ENCODE assay signal across 31 mouse cellular contexts in genomic region chr11:4104989-4105388, GRCm38 (mm10). TPM values are rescaled to one million over a fixed set of nuclear protein-coding genes. Genes with fewer than 3 reads are reported as not detected.
A peak's percentile ranks its signal among the peaks of the same experiment; 100 is the strongest.
DNase-seq lines count a peak whose midpoint lies in the region; ATAC-seq and TF ChIP-seq lines count a peak whose summit lies in the region.
"Had no signal": no experiment of that assay in that cellular context is flagged by ENCODE, and none has a peak within 500 bp of the region (broad histone marks: within the 10 kb centered on the region; RNA-seq: fewer than 3 reads in every experiment).

No protein-coding gene starts in this region.

- intact Hi-C loops in left cerebral cortex, adult 2 months (cut with DNase I) = no loop called here
- intact Hi-C loops in left cerebral cortex, postnatal 10 days (cut with DNase I) = no loop called here

- peak overlapping the region; percentile 83 for H3K27ac ChIP-seq in left cerebral cortex, adult 2 months
- H3K27ac ChIP-seq in cortical plate, adult 2 months (ENCODE audit: insufficient read depth, low read length) = peak overlapping the region; percentile 92
- H3K27ac ChIP-seq: embryonic facial prominence, embryonic 10.5 days; embryonic facial prominence, embryonic 13.5 days; forebrain, embryonic 12.5 days; forebrain, embryonic 15.5 days; gastrocnemius, adult 2 months; heart, embryonic 15.5 days; hindbrain, embryonic 10.5 days; hindbrain, embryonic 13.5 days had no signal

- ATAC-seq in CD4-positive, CD25-positive, alpha-beta regulatory T cell, adult 4 months = no peak
- ATAC-seq: activated CD4-positive, CD25-positive, alpha-beta regulatory T cell, adult 4 months; forebrain, embryonic 15.5 days; hindbrain, embryonic 16.5 days had no signal

- no peak for DNase-seq in left cerebral cortex, adult 2 months (ENCODE audit: extremely low spot score in 1 of 2, low spot score in 2 of 2)
- no peak for DNase-seq in left cerebral cortex, postnatal 10 days (ENCODE audit: extremely low spot score in 1 of 2, low spot score in 2 of 2)
- DNase-seq in brain, adult 2 months (ENCODE audit: low read depth, low spot score) = peak; percentile 64
- no peak for DNase-seq in heart, adult 18-20 months
- DNase-seq: adrenal gland, adult 8-10 months; adrenal gland, postnatal 25 days; cerebellum, adult 18-20 months; cerebellum, adult 9-10 months; cerebellum, postnatal 25 days; embryo, embryonic 11 days; gastrocnemius, adult 2 months; gastrocnemius, postnatal 14 days; heart, adult 11 months; heart, postnatal 10 days; heart, postnatal 36 days had no signal

- H3K4me1 ChIP-seq in cortical plate, adult 2 months (ENCODE audit: control insufficient read depth, insufficient read depth, low read length) = peaks cover 15% of the 10 kb centered on the region
- H3K4me1 ChIP-seq: embryonic facial prominence, embryonic 13.5 days; forebrain, embryonic 12.5 days; forebrain, embryonic 15.5 days; heart, embryonic 12.5 days; heart, embryonic 15.5 days; hindbrain, embryonic 10.5 days; hindbrain, embryonic 13.5 days had no signal

- TF ChIP-seq POLR2A in cortical plate, adult 2 months (IDR thresholded peaks at IDR 0.05; ENCODE audit: extremely low read depth, insufficient read depth, low read length) = no peak

- TF ChIP-seq CTCF in left cerebral cortex, adult 2 months (IDR thresholded peaks at IDR 0.05) = no peak
- no peak for TF ChIP-seq CTCF in cortical plate, adult 2 months (IDR thresholded peaks at IDR 0.05; ENCODE audit: extremely low read depth, insufficient read depth, low read length)

- no peak overlapping the region for H3K4me3 ChIP-seq in left cerebral cortex, adult 2 months
- no peak overlapping the region for H3K4me3 ChIP-seq in cortical plate, adult 2 months (ENCODE audit: insufficient read depth, low read length)
- H3K4me3 ChIP-seq: embryonic facial prominence, embryonic 10.5 days; embryonic facial prominence, embryonic 13.5 days; erythroblast, embryonic 14.5 days; forebrain, embryonic 12.5 days; forebrain, embryonic 15.5 days; gastrocnemius, adult 2 months; heart, embryonic 12.5 days; heart, embryonic 15.5 days; hindbrain, embryonic 10.5 days; hindbrain, embryonic 13.5 days had no signal

RNA-seq across cellular contexts. Expression of gene Mtfp1, which starts 9.7 kb away (rescaled TPM):
- total RNA-seq in left cerebral cortex, adult 2 months (2021) = 100 to 1,000 TPM in 1 of 2 experiments, 10 to 100 TPM in 1; 91.0 to 101 TPM
- total RNA-seq in left cerebral cortex, postnatal 10 days (2021) = 10 to 100 TPM; 59.4 to 73.7 TPM
- polyA plus RNA-seq in cortical plate, adult 2 months (2012; rRNA removed) = 82.5 and 92.9 TPM in 2 replicates
- 1 to 10 TPM; 1.2 to 1.8 TPM for polyA plus RNA-seq in CD4-positive, CD25-positive, alpha-beta regulatory T cell, adult 4 months (2017; shearing (Covaris generic))
- 100 to 1,000 TPM; 133 to 172 TPM for total RNA-seq in heart, adult 18-20 months (2021)

RNA-seq across cellular contexts. Expression of gene Sec14l2, which starts 18.2 kb away (rescaled TPM):
- total RNA-seq in left cerebral cortex, adult 2 months (2021) = 10 to 100 TPM; 37.7 to 45.2 TPM
- total RNA-seq in left cerebral cortex, postnatal 10 days (2021) = 10 to 100 TPM; 14.0 to 14.4 TPM
- polyA plus RNA-seq in cortical plate, adult 2 months (2012; rRNA removed) = 40.1 and 42.9 TPM in 2 replicates
- polyA plus RNA-seq in CD4-positive, CD25-positive, alpha-beta regulatory T cell, adult 4 months (2017; shearing (Covaris generic)) = 1 to 10 TPM in 1 of 2 experiments, under 1 TPM in 1; 0.71 to 3.8 TPM
- under 1 TPM; 0.44 to 0.87 TPM for total RNA-seq in heart, adult 18-20 months (2021)

RNA-seq across cellular contexts. Expression of gene Rnf215, which starts 30.0 kb away (rescaled TPM):
- 10 to 100 TPM; 32.1 to 32.6 TPM for total RNA-seq in left cerebral cortex, adult 2 months (2021)
- 10 to 100 TPM; 43.4 to 45.8 TPM for total RNA-seq in left cerebral cortex, postnatal 10 days (2021)
- polyA plus RNA-seq in cortical plate, adult 2 months (2012; rRNA removed) = 34.9 and 36.5 TPM in 2 replicates
- 10 to 100 TPM in 1 of 2 experiments, 1 to 10 TPM in 1; 7.3 to 11.2 TPM for polyA plus RNA-seq in CD4-positive, CD25-positive, alpha-beta regulatory T cell, adult 4 months (2017; shearing (Covaris generic))
- total RNA-seq in heart, adult 18-20 months (2021) = 10 to 100 TPM; 11.6 to 13.5 TPM

RNA-seq across cellular contexts. Expression of gene Sec14l3, which starts 40.3 kb away (rescaled TPM):
- total RNA-seq in left cerebral cortex, adult 2 months (2021) = 1 to 10 TPM; 1.3 to 1.4 TPM
- total RNA-seq in left cerebral cortex, postnatal 10 days (2021) = 1 to 10 TPM; 2.3 to 3.6 TPM
- 0.44 and 0.52 TPM in 2 replicates for polyA plus RNA-seq in cortical plate, adult 2 months (2012; rRNA removed)
- not detected for polyA plus RNA-seq in CD4-positive, CD25-positive, alpha-beta regulatory T cell, adult 4 months (2017; shearing (Covaris generic))
- 1 to 10 TPM in 1 of 2 experiments, not detected in 1; 6.2 TPM for total RNA-seq in heart, adult 18-20 months (2021)
- total RNA-seq: adrenal gland, postnatal 25 days; common myeloid progenitor, adult 5-6 weeks; gastrocnemius, adult 2 months; gastrocnemius, postnatal 14 days; gastrocnemius, postnatal 4 days; heart, postnatal 36 days had no signal
- polyA plus RNA-seq: activated CD4-positive, CD25-positive, alpha-beta regulatory T cell, adult 4 months; C2C12; embryonic facial prominence, embryonic 10.5 days; embryonic facial prominence, embryonic 13.5 days; erythroblast, embryonic 14.5 days; heart, embryonic 12.5 days; hindbrain, embryonic 10.5 days had no signal

RNA-seq across cellular contexts. Expression of gene Ccdc157, which starts 55.1 kb away (rescaled TPM):
- total RNA-seq in left cerebral cortex, adult 2 months (2021) = 10 to 100 TPM; 16.4 to 17.9 TPM
- total RNA-seq in left cerebral cortex, postnatal 10 days (2021) = 10 to 100 TPM; 13.8 to 15.5 TPM
- 19.0 and 19.1 TPM in 2 replicates for polyA plus RNA-seq in cortical plate, adult 2 months (2012; rRNA removed)
- polyA plus RNA-seq in CD4-positive, CD25-positive, alpha-beta regulatory T cell, adult 4 months (2017; shearing (Covaris generic)) = 1 to 10 TPM; 2.7 to 3.0 TPM
- 1 to 10 TPM; 3.5 to 5.2 TPM for total RNA-seq in heart, adult 18-20 months (2021)

Comparison
In these comparisons a context has a peak if more than half of its experiments do, and no peak if none do; other contexts are left out.
1. RNA of gene Sec14l2, which starts 18.2 kb away (total RNA-seq): 37.7 to 45.2 TPM in left cerebral cortex, adult 2 months and 14.0 to 14.4 TPM in left cerebral cortex, postnatal 10 days; 0.44 to 0.87 TPM in heart, adult 18-20 months; every median in the first group is over 4 times any median in the second.